Mouse (Mus musculus): ENCODE data around the gene Syn3. TPM values are rescaled to one million over a fixed set of nuclear protein-coding genes. Genes with fewer than 3 reads are reported as not detected.

Syn3 gene
- total RNA-seq, 1 experiment = 1.5 TPM

GRCm38 (mm10) chr10:86052818-86053522 is 445.7 kb downstream of the Syn3 start:
- no peak for DNase-seq (ENCODE audit: low read depth, low spot score)
- Histone ChIP-seq H3K4me3 (ENCODE audit: insufficient read depth in 1 of 2, low read depth in 1 of 2, low read length in 2 of 2, poor library complexity in 1 of 2, severe bottlenecking in 1 of 2) (no peak overlapping the region), H3K9ac (ENCODE audit: insufficient read depth, low read depth, low read length, poor library complexity, severe bottlenecking) (no peak overlapping the region), H3K27ac (ENCODE audit: insufficient read depth, low read depth, low read length, poor library complexity, severe bottlenecking) (no peak overlapping the region), H3K36me3 (ENCODE audit: control insufficient read depth, insufficient read depth, low read length, poor library complexity, severe bottlenecking) (peaks cover 4% of the 10 kb centered on the region; the same call in 1 of the 2 replicates), H3K4me1 (ENCODE audit: control insufficient read depth in 2 of 2, insufficient read depth in 2 of 2, low read length in 2 of 2, poor library complexity in 1 of 2) (no peaks in the 10 kb centered on the region; a peak in 1 of 4 replicates), H3K9me3 (ENCODE audit: control insufficient read depth, insufficient read depth, low read depth, low read length) (no peaks in the 10 kb centered on the region)
- no peak for TF ChIP-seq HCFC1 (IDR thresholded peaks at IDR 0.05; ENCODE audit: borderline replicate concordance, insufficient read depth, low read length)
- TF ChIP-seq CHD2 (IDR thresholded peaks at IDR 0.05; ENCODE audit: low read depth, low read length) = no peak
- no peak for TF ChIP-seq MAFK (IDR thresholded peaks at IDR 0.05; ENCODE audit: insufficient read depth, low read depth, low read length)
- no peak for TF ChIP-seq ZC3H11A (IDR thresholded peaks at IDR 0.05; ENCODE audit: borderline replicate concordance, low read depth, low read length)
- no peak for TF ChIP-seq ZNF384 (IDR thresholded peaks at IDR 0.05; ENCODE audit: low read depth, low read length)
- in situ Hi-C loops (cut with MboI; ENCODE audit: low sequenced_read_pairs in 2 of 2, unreplicated experiment in 2 of 2) = no loop called here

- in situ Hi-C loops (cut with MboI; ENCODE audit: low sequenced_read_pairs in 2 of 2, unreplicated experiment in 2 of 2) = no loop called here
- H3K4me1 ChIP-seq (ENCODE audit: control insufficient read depth in 2 of 2, insufficient read depth in 2 of 2, low read length in 2 of 2, poor library complexity in 1 of 2) = no peaks in the 10 kb centered on the region
- TF ChIP-seq ZC3H11A (IDR thresholded peaks at IDR 0.05; ENCODE audit: borderline replicate concordance, low read depth, low read length) (no peak), MAFK (IDR thresholded peaks at IDR 0.05; ENCODE audit: insufficient read depth, low read depth, low read length) (no peak), CHD2 (IDR thresholded peaks at IDR 0.05; ENCODE audit: low read depth, low read length) (no peak), ZNF384 (IDR thresholded peaks at IDR 0.05; ENCODE audit: low read depth, low read length) (no peak), HCFC1 (IDR thresholded peaks at IDR 0.05; ENCODE audit: borderline replicate concordance, insufficient read depth, low read length) (no peak)
- H3K27ac ChIP-seq (ENCODE audit: insufficient read depth, low read depth, low read length, poor library complexity, severe bottlenecking) = no peak overlapping the region
- no peak overlapping the region for H3K4me3 ChIP-seq (ENCODE audit: insufficient read depth in 1 of 2, low read depth in 1 of 2, low read length in 2 of 2, poor library complexity in 1 of 2, severe bottlenecking in 1 of 2)
- H3K9ac ChIP-seq (ENCODE audit: insufficient read depth, low read depth, low read length, poor library complexity, severe bottlenecking) = no peak overlapping the region
- no peak for DNase-seq (ENCODE audit: low read depth, low spot score)
- H3K9me3 ChIP-seq (ENCODE audit: control insufficient read depth, insufficient read depth, low read depth, low read length) = no peaks in the 10 kb centered on the region
- H3K36me3 ChIP-seq (ENCODE audit: control insufficient read depth, insufficient read depth, low read length, poor library complexity, severe bottlenecking) = peaks cover 8% of the 10 kb centered on the region
Measured at GRCm38 (mm10) chr10:86050522-86050921, 448.2 kb downstream of the Syn3 start.

- in situ Hi-C loops (cut with MboI; ENCODE audit: low sequenced_read_pairs in 2 of 2, unreplicated experiment in 2 of 2) = no loop called here
- Histone ChIP-seq H3K27ac (ENCODE audit: insufficient read depth, low read depth, low read length, poor library complexity, severe bottlenecking) (no peak overlapping the region), H3K9me3 (ENCODE audit: control insufficient read depth, insufficient read depth, low read depth, low read length) (no peaks in the 10 kb centered on the region), H3K4me3 (ENCODE audit: insufficient read depth in 1 of 2, low read depth in 1 of 2, low read length in 2 of 2, poor library complexity in 1 of 2, severe bottlenecking in 1 of 2) (no peak overlapping the region), H3K9ac (ENCODE audit: insufficient read depth, low read depth, low read length, poor library complexity, severe bottlenecking) (no peak overlapping the region), H3K4me1 (ENCODE audit: control insufficient read depth in 2 of 2, insufficient read depth in 2 of 2, low read length in 2 of 2, poor library complexity in 1 of 2) (no peaks in the 10 kb centered on the region), H3K36me3 (ENCODE audit: control insufficient read depth, insufficient read depth, low read length, poor library complexity, severe bottlenecking) (peaks cover 18% of the 10 kb centered on the region)
- no peak for TF ChIP-seq ZC3H11A (IDR thresholded peaks at IDR 0.05; ENCODE audit: borderline replicate concordance, low read depth, low read length)
- no peak for TF ChIP-seq ZNF384 (IDR thresholded peaks at IDR 0.05; ENCODE audit: low read depth, low read length)
- no peak for TF ChIP-seq CHD2 (IDR thresholded peaks at IDR 0.05; ENCODE audit: low read depth, low read length)
- no peak for TF ChIP-seq HCFC1 (IDR thresholded peaks at IDR 0.05; ENCODE audit: borderline replicate concordance, insufficient read depth, low read length)
- no peak for DNase-seq (ENCODE audit: low read depth, low spot score)
Measured at GRCm38 (mm10) chr10:86047786-86048185, 450.9 kb downstream of the Syn3 start.

GRCm38 (mm10) chr10:86046371-86046770 is 452.3 kb downstream of the Syn3 start:
- Histone ChIP-seq H3K9me3 (ENCODE audit: control insufficient read depth, insufficient read depth, low read depth, low read length) (no peaks in the 10 kb centered on the region), H3K4me3 (ENCODE audit: insufficient read depth in 1 of 2, low read depth in 1 of 2, low read length in 2 of 2, poor library complexity in 1 of 2, severe bottlenecking in 1 of 2) (no peak overlapping the region), H3K36me3 (ENCODE audit: control insufficient read depth, insufficient read depth, low read length, poor library complexity, severe bottlenecking) (peaks cover 18% of the 10 kb centered on the region), H3K4me1 (ENCODE audit: control insufficient read depth in 2 of 2, insufficient read depth in 2 of 2, low read length in 2 of 2, poor library complexity in 1 of 2) (no peaks in the 10 kb centered on the region), H3K9ac (ENCODE audit: insufficient read depth, low read depth, low read length, poor library complexity, severe bottlenecking) (no peak overlapping the region), H3K27ac (ENCODE audit: insufficient read depth, low read depth, low read length, poor library complexity, severe bottlenecking) (no peak overlapping the region)
- in situ Hi-C loops (cut with MboI; ENCODE audit: low sequenced_read_pairs in 2 of 2, unreplicated experiment in 2 of 2) = no loop called here
- TF ChIP-seq MAFK (IDR thresholded peaks at IDR 0.05; ENCODE audit: insufficient read depth, low read depth, low read length) (no peak), HCFC1 (IDR thresholded peaks at IDR 0.05; ENCODE audit: borderline replicate concordance, insufficient read depth, low read length) (no peak), CHD2 (IDR thresholded peaks at IDR 0.05; ENCODE audit: low read depth, low read length) (no peak), ZC3H11A (IDR thresholded peaks at IDR 0.05; ENCODE audit: borderline replicate concordance, low read depth, low read length) (no peak), ZNF384 (IDR thresholded peaks at IDR 0.05; ENCODE audit: low read depth, low read length) (no peak)
- no peak for DNase-seq (ENCODE audit: low read depth, low spot score)
